Mouse (Mus musculus) limb, embryonic 14.5 days (tissue): ENCODE results near the gene Ncapg2. TPM values are rescaled to one million over a fixed set of nuclear protein-coding genes. Genes with fewer than 3 reads are reported as not detected.

Experiments used
- ATAC-seq: fragments of 200-750 bp; cut with Nextera tagmentation; 2 replicates; pipeline ENCODE4 v1.8.0; 2017; ENCODE audit warnings: low read depth, moderate number of reproducible peaks, moderate TSS enrichment; ENCODE audit not compliant: low FRiP score
- DNase-seq: peaks from one replicate; pipeline ENCODE4 v3.0.0-alpha.2; 2015; ENCODE audit warnings: low spot score
- H3K27ac ChIP-seq: fragments of 300-500 bp; sonication (generic); replicated peaks from 2 replicates; pipeline ENCODE4 v1.5.1; 2014; ENCODE audit warnings: low read depth, mild to moderate bottlenecking, low read length, moderate library complexity, mixed read lengths
- H3K27me3 ChIP-seq: fragments of 300-500 bp; sonication (generic); 2 replicates; pipeline ENCODE4 v1.6.1; 2014; ENCODE audit warnings: low read length, mixed read lengths; ENCODE audit not compliant: control insufficient read depth, insufficient read depth
- H3K36me3 ChIP-seq: fragments of 300-500 bp; sonication (generic); 2 replicates; pipeline ENCODE4 v1.6.1; 2014; ENCODE audit warnings: mild to moderate bottlenecking, low read length, moderate library complexity, mixed read lengths; ENCODE audit not compliant: control insufficient read depth, insufficient read depth
- H3K4me1 ChIP-seq: fragments of 300-500 bp; sonication (generic); 2 replicates; pipeline ENCODE4 v1.6.1; 2014; ENCODE audit warnings: antibody characterized with exemption, low read length, mixed read lengths; ENCODE audit not compliant: control insufficient read depth, insufficient read depth
- H3K4me2 ChIP-seq: fragments of 300-500 bp; sonication (generic); replicated peaks from 2 replicates; pipeline ENCODE4 v1.6.1; 2014; ENCODE audit warnings: low read depth, mild to moderate bottlenecking, low read length, moderate library complexity; ENCODE audit not compliant: severe bottlenecking
- H3K4me3 ChIP-seq: fragments of 300-500 bp; sonication (generic); replicated peaks from 2 replicates; pipeline ENCODE4 v1.5.1; 2014; ENCODE audit warnings: low read length
- H3K9ac ChIP-seq: fragments of 300-500 bp; sonication (generic); 2 replicates; pipeline ENCODE4 v1.6.1; 2014; ENCODE audit warnings: mild to moderate bottlenecking, low read depth, low read length, moderate library complexity; ENCODE audit not compliant: severe bottlenecking
- H3K9me3 ChIP-seq: fragments of 300-500 bp; sonication (generic); 2 replicates; pipeline ENCODE4 v1.6.1; 2016; ENCODE audit warnings: low read length; ENCODE audit not compliant: control insufficient read depth
- POLR2A ChIP-seq: fragments of 200-500 bp; IDR thresholded peaks from 2 replicates; pipeline ENCODE4 v1.8.0; 2012; ENCODE audit warnings: inconsistent platforms, mild to moderate bottlenecking, moderate library complexity, borderline replicate concordance; ENCODE audit not compliant: insufficient read depth, insufficient read length; ENCODE audit errors: extremely low read depth
- WGBS: fragments of 180-500 bp; shearing (Covaris S2); extraction: QIAGEN DNeasy Blood & Tissue Kit; methylation state at CpG from one replicate; pipeline ENCODE4 v1.1.7; 2014; 5-methylcytosine and 5-hydroxymethylcytosine counted together
- polyA plus RNA-seq, 2 experiments: library from polyadenylated mRNA; depleted of rRNA in 1 of 2; stranded (reverse) in 1 of 2; unstranded in 1 of 2; fragments of >200 nt; fragmentation: Nextera tagmentation in 1 of 2; extraction: Ambion mirVana in 1 of 2; gene quantifications; 2 replicates each; pipeline versions ENCODE4 v1.2.1 to v1.2.3; 2012 to 2014

Gene Ncapg2
- polyA plus RNA-seq, 2 experiments, result 24.1 to 37.4 TPM

DNA sequence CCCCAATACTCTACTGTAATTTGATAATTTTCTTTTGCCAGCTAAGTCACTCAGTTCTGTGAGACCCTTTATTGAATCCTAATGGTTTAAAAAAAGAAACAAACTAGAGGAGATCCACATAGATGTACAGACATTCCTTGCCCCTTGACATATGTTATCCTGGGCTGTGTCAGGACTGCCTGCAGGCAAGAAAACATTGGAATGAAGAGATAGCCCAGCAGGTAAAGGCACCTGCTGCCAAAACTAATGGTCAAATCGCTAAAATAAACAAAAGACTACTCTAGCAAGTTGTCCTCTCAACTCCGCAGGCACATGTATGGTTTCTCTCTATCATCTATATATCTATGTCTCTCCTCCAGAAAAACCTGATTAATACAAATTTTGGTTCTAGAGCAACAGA, 22.1 kb upstream of the Ncapg2 start:
- no peak for DNase-seq
- Histone ChIP-seq H3K9me3 (no peaks in the 10 kb centered on the region), H3K4me1 (no peaks in the 10 kb centered on the region), H3K27ac (no peak overlapping the region), H3K4me3 (no peak overlapping the region), H3K36me3 (peaks cover 3% of the 10 kb centered on the region; the same call in 1 of the 2 replicates), H3K27me3 (no peaks in the 10 kb centered on the region), H3K9ac (no peak overlapping the region), H3K4me2 (no peak overlapping the region)
- no peak for TF ChIP-seq POLR2A
- WGBS, result 88% methylated on average over 2 of the region's 2 CpGs
- no peak for ATAC-seq

GRCm38 (mm10) chr12:116383995-116384394, 21.2 kb upstream of the Ncapg2 start:
- H3K4me3 ChIP-seq, result no peak overlapping the region
- TF ChIP-seq POLR2A, result no peak
- DNase-seq, result no peak
- no peak overlapping the region for H3K4me2 ChIP-seq
- no peak overlapping the region for H3K27ac ChIP-seq
- H3K9me3 ChIP-seq, result no peaks in the 10 kb centered on the region
- no peak for ATAC-seq
- H3K4me1 ChIP-seq, result no peaks in the 10 kb centered on the region
- no peak overlapping the region for H3K9ac ChIP-seq
- H3K36me3 ChIP-seq, result peaks cover 3% of the 10 kb centered on the region; the same call in 1 of the 2 replicates
- H3K27me3 ChIP-seq, result no peaks in the 10 kb centered on the region

DNA sequence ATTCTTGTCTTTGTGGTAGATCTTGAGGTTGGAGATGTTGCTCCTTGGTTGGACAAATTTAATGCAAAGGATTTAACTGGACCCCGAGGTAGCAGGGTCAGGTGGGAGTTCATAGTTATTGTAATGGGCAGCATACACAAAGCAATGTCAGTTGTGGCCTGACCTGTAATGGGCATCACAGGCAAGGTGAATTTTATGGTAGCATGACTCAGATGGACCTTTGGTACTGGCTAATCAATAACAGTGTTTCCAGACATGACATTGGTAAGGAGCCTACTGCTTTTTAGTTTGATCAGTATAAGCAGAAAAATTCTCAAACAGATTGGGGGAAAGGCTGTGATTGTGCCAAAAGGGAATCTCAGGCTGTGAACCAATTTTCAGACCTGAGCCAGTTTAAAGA, 18.4 kb upstream of the Ncapg2 start:
- TF ChIP-seq POLR2A, result no peak
- Histone ChIP-seq H3K4me1 (no peaks in the 10 kb centered on the region), H3K27ac (no peak overlapping the region), H3K9ac (no peak overlapping the region), H3K4me3 (no peak overlapping the region), H3K36me3 (no peaks in the 10 kb centered on the region), H3K4me2 (no peak overlapping the region), H3K27me3 (no peaks in the 10 kb centered on the region), H3K9me3 (no peaks in the 10 kb centered on the region)
- no peak for DNase-seq
- 66% methylated on average over 1 of the region's 1 CpGs for WGBS
- ATAC-seq, result no peak

DNA sequence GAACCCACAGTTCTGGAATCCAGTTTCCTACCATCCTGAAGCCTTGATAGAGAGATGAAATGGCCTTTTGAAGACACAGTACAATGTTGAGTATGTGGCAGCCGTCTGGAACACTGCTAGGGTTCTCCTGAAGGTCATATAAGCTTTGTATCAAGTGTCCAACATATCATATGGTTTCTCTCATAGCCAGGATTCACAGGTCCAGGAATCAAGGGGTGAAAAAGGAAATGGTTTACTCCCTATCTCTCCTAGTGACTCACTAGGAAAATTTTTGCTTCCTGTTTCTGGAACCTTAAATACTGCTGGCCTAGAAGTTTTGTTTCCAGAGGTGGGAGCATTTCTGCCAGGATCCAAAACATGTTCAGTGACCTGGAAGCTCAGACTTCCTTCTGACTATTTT, 15.3 kb upstream of the Ncapg2 start:
- TF ChIP-seq POLR2A, result no peak
- Histone ChIP-seq H3K4me2 (no peak overlapping the region), H3K4me3 (no peak overlapping the region), H3K27me3 (no peaks in the 10 kb centered on the region), H3K36me3 (no peaks in the 10 kb centered on the region), H3K9me3 (no peaks in the 10 kb centered on the region), H3K4me1 (no peaks in the 10 kb centered on the region), H3K27ac (no peak overlapping the region), H3K9ac (no peak overlapping the region)
- no peak for DNase-seq
- ATAC-seq, result no peak
- 48% methylated on average over 1 of the region's 1 CpGs for WGBS

GRCm38 (mm10) chr12:116394327-116394726, 10.9 kb upstream of the Ncapg2 start:
- Histone ChIP-seq H3K27me3 (no peaks in the 10 kb centered on the region), H3K9me3 (no peaks in the 10 kb centered on the region), H3K9ac (no peak overlapping the region), H3K36me3 (no peaks in the 10 kb centered on the region), H3K27ac (no peak overlapping the region), H3K4me1 (no peaks in the 10 kb centered on the region), H3K4me2 (no peak overlapping the region), H3K4me3 (no peak overlapping the region)
- no peak for TF ChIP-seq POLR2A
- WGBS, result 64% methylated on average over 2 of the region's 2 CpGs
- no peak for ATAC-seq
- DNase-seq, result no peak

DNA sequence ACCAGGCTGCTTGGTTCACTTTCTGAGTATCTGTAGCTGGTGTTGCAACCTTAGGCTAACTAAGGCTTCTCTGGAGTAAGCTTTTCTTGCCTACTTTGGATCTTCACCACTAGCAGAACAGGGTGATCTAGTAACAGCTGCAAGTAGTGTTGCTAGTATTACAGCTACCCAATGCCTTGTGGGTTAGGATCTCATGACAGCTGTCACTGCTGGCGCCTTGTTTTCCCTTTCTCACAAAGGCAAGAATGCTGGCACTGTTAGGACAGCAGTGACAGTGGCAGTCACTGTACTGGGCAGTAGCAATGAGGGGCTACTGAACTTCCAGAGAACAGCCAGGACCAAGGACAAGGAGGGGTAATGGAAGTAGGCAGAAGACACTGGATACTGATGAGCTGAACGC, 9.9 kb upstream of the Ncapg2 start:
- H3K9ac ChIP-seq, result no peak overlapping the region
- no peaks in the 10 kb centered on the region for H3K4me1 ChIP-seq
- TF ChIP-seq POLR2A, result no peak
- H3K27me3 ChIP-seq, result no peaks in the 10 kb centered on the region
- H3K4me2 ChIP-seq, result no peak overlapping the region
- peak; percentile 4 for DNase-seq
- H3K9me3 ChIP-seq, result no peaks in the 10 kb centered on the region
- H3K27ac ChIP-seq, result no peak overlapping the region
- no peaks in the 10 kb centered on the region for H3K36me3 ChIP-seq
- no peak overlapping the region for H3K4me3 ChIP-seq
- 85% methylated on average over 2 of the region's 2 CpGs for WGBS
- ATAC-seq, result peak; percentile 50
